Mouse (Mus musculus) neural tube, embryonic 11.5 days (tissue): Measurements from ENCODE around the gene Fbxo22. TPM values are rescaled to one million over a fixed set of nuclear protein-coding genes. Genes with fewer than 3 reads are reported as not detected.

Experiments used
- ATAC-seq: fragments of 200-750 bp; cut with Nextera tagmentation; 2 replicates; pipeline ENCODE4 v1.8.0; 2017; ENCODE audit warnings: moderate number of reproducible peaks, mild to moderate bottlenecking, moderate TSS enrichment, moderate library complexity; ENCODE audit not compliant: insufficient read depth, low FRiP score, low TSS enrichment
- DNase-seq: peaks from one replicate; pipeline ENCODE4 v3.0.0-alpha.2; 2015; ENCODE audit warnings: low spot score
- H3K27ac ChIP-seq: fragments of 300-500 bp; sonication (generic); 2 replicates; pipeline ENCODE4 v1.5.1; 2014; ENCODE audit warnings: low read depth, mild to moderate bottlenecking, low read length
- H3K27me3 ChIP-seq: fragments of 300-500 bp; sonication (generic); 2 replicates; pipeline ENCODE4 v1.6.1; 2014; ENCODE audit warnings: mild to moderate bottlenecking, low read length, mixed read lengths; ENCODE audit not compliant: control insufficient read depth, insufficient read depth
- H3K36me3 ChIP-seq: fragments of 300-500 bp; sonication (generic); 2 replicates; pipeline ENCODE4 v1.6.1; 2014; ENCODE audit warnings: mild to moderate bottlenecking, low read length, moderate library complexity, mixed read lengths; ENCODE audit not compliant: control insufficient read depth, insufficient read depth
- H3K4me1 ChIP-seq: fragments of 300-500 bp; sonication (generic); 2 replicates; pipeline ENCODE4 v1.6.1; 2014; ENCODE audit warnings: low read length, mixed read lengths; ENCODE audit not compliant: control insufficient read depth, insufficient read depth
- H3K4me2 ChIP-seq: fragments of 300-500 bp; sonication (generic); 2 replicates; pipeline ENCODE4 v1.6.1; 2014; ENCODE audit warnings: low read depth, mild to moderate bottlenecking, moderate library complexity
- H3K4me3 ChIP-seq: fragments of 300-500 bp; sonication (generic); 2 replicates; pipeline ENCODE4 v1.5.1; 2014; ENCODE audit warnings: low read depth, low read length
- H3K9ac ChIP-seq: fragments of 300-500 bp; sonication (generic); 2 replicates; pipeline ENCODE4 v1.6.1; 2014; ENCODE audit warnings: mild to moderate bottlenecking, low read length
- H3K9me3 ChIP-seq: fragments of 300-500 bp; sonication (generic); 2 replicates; pipeline ENCODE4 v1.6.1; 2016; ENCODE audit warnings: low read length; ENCODE audit not compliant: control insufficient read depth
- WGBS: fragments of 180-500 bp; shearing (Covaris S2); extraction: QIAGEN DNeasy Blood & Tissue Kit; methylation state at CpG from one replicate; pipeline ENCODE4 v1.1.7; 2014; 5-methylcytosine and 5-hydroxymethylcytosine counted together
- polyA plus RNA-seq: library from polyadenylated mRNA; unstranded; fragments of >200 nt; fragmentation: Nextera tagmentation; extraction: Ambion mirVana; gene quantifications from 2 replicates; pipeline ENCODE4 v1.2.1, GENCODE M21; 2014

Fbxo22 gene
- polyA plus RNA-seq, 1 experiment from 2014 or later = 78.0 TPM

GRCm38 (mm10) chr9:55211611-55212010, 2.9 kb downstream of the Fbxo22 start:
- no peak for ATAC-seq
- 87% methylated on average over 4 of the region's 4 CpGs for WGBS
- Histone ChIP-seq H3K27me3 (no peaks in the 10 kb centered on the region), H3K4me2 (no peak overlapping the region), H3K36me3 (peaks cover 4% of the 10 kb centered on the region; the same call in 1 of the 2 replicates), H3K4me1 (peaks cover 14% of the 10 kb centered on the region), H3K9ac (no peak overlapping the region), H3K9me3 (no peaks in the 10 kb centered on the region), H3K4me3 (no peak overlapping the region), H3K27ac (no peak overlapping the region)
- DNase-seq = no peak

DNA sequence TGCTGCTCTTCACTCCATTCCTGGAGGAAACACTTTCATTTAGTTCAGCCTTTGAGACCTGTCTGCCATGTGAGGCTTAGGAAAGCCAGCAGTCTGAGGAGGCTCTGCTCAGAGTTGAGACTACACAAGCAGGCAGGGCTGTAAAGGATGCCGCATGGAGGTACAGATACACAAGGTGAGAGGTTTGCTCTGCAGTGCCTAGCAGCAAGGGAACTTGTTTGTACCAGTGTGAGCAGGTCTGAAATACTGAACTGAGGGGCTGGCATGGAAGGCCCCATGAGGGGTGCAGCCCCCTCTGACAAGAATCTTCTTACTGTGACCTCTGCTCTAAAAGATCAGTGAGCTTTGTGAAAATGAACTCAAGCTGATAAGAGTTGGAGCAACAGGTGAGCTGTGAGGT, 4.7 kb downstream of the Fbxo22 start:
- Histone ChIP-seq H3K27ac (no peak overlapping the region), H3K9me3 (no peaks in the 10 kb centered on the region), H3K4me2 (no peak overlapping the region), H3K27me3 (no peaks in the 10 kb centered on the region), H3K4me3 (no peak overlapping the region), H3K9ac (no peak overlapping the region), H3K4me1 (peaks cover 8% of the 10 kb centered on the region), H3K36me3 (peaks cover 11% of the 10 kb centered on the region)
- WGBS = 97% methylated on average over 1 of the region's 1 CpGs
- DNase-seq = no peak
- ATAC-seq = no peak

DNA sequence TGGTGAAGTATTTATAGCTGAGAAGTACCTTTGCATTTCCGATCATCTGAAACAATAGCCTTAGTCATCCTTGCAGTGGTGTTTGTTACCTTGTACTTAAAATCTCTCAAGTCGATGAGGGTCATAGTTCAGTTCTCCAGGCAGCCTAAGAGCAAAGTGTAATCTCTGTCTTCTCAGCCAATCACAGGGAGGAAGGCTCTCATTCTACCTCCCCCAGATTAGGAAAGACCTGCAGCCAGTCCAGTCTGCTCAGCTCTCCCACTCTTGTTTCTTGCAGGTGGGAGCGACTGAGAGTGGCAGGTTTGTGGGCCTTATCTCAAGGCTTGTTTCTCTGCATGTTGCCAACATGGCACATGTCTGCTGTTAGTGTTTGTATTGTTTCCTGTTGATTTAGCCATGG, 6.3 kb downstream of the Fbxo22 start:
- no peak overlapping the region for H3K4me2 ChIP-seq
- H3K4me1 ChIP-seq = no peaks in the 10 kb centered on the region; the same call in 1 of the 2 replicates
- H3K4me3 ChIP-seq = no peak overlapping the region
- DNase-seq (no peak), ATAC-seq (no peak)
- H3K9me3 ChIP-seq = no peaks in the 10 kb centered on the region
- H3K27me3 ChIP-seq = no peaks in the 10 kb centered on the region
- peaks cover 15% of the 10 kb centered on the region for H3K36me3 ChIP-seq
- 90% methylated on average over 3 of the region's 3 CpGs for WGBS
- H3K27ac ChIP-seq = no peak overlapping the region
- no peak overlapping the region for H3K9ac ChIP-seq

GRCm38 (mm10) chr9:55215648-55216047, 6.9 kb downstream of the Fbxo22 start:
- H3K9ac ChIP-seq = no peak overlapping the region
- 82% methylated on average over 3 of the region's 3 CpGs for WGBS
- DNase-seq (no peak), ATAC-seq (no peak)
- H3K27me3 ChIP-seq = no peaks in the 10 kb centered on the region
- no peak overlapping the region for H3K4me2 ChIP-seq
- no peak overlapping the region for H3K27ac ChIP-seq
- no peaks in the 10 kb centered on the region for H3K9me3 ChIP-seq
- peaks cover 18% of the 10 kb centered on the region for H3K36me3 ChIP-seq
- no peaks in the 10 kb centered on the region for H3K4me1 ChIP-seq
- H3K4me3 ChIP-seq = no peak overlapping the region

- no peak for ATAC-seq
- Histone ChIP-seq H3K4me1 (no peaks in the 10 kb centered on the region), H3K9me3 (no peaks in the 10 kb centered on the region), H3K9ac (no peak overlapping the region), H3K27me3 (no peaks in the 10 kb centered on the region), H3K4me3 (no peak overlapping the region), H3K27ac (no peak overlapping the region), H3K36me3 (peaks cover 21% of the 10 kb centered on the region), H3K4me2 (no peak overlapping the region)
- 63% methylated on average over 2 of the region's 2 CpGs for WGBS
- no peak for DNase-seq
These were observed 7.4 kb downstream of the Fbxo22 start for GRCm38 (mm10) chr9:55216078-55216477.

DNA sequence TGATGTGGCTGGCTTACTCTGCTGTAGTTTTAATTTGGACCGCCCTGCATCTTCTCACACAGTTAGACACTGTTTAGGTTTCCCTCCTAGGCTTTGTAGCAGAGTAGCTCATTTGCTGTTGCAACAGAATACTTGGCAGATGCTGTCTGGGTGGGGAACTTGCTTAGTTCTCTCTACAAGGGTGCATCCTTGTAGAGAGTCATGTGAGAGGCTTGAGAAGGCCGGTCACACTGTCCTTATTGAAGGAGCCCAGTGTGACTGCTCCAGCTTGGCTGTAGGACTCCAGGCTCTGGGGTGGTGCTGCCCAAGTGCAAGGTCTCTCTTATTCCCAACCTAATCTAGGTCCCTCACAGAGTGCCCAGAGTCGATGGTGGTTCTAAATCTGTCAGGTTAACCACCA, 8.7 kb downstream of the Fbxo22 start:
- no peak for DNase-seq
- WGBS = 99% methylated on average over 3 of the region's 3 CpGs
- no peaks in the 10 kb centered on the region for H3K9me3 ChIP-seq
- H3K9ac ChIP-seq = no peak overlapping the region
- H3K4me2 ChIP-seq = no peak overlapping the region
- no peak overlapping the region for H3K27ac ChIP-seq
- H3K27me3 ChIP-seq = no peaks in the 10 kb centered on the region
- no peak for ATAC-seq
- H3K4me3 ChIP-seq = no peak overlapping the region
- peaks cover 25% of the 10 kb centered on the region for H3K36me3 ChIP-seq
- H3K4me1 ChIP-seq = no peaks in the 10 kb centered on the region

DNA sequence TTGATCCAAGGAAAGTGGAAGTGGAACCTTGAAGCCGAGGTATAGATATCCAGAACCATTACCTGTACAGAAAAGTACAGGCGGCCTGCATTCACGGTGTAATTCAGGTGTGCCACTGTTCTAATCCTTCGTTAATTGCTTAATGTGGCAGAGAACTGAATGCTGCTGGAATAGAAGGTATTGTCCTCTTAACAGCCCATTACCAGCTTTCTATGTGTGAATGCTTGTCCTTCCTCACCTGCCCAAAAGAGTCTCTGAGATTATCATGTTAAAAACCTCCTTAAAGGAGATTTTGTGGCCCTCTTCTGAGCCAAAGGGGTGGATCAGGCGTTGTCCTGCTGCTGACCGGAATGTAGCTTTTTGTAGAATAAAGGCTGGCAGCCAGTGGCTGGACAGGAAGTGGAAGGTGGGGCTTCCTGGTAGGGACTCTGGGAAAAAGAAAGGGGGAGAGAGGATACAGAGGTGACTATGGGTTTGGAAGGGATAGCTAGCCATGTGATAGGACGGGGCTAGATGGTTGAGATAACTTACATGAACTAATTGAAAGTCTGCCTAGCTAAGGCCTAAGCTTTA, 16.5 kb downstream of the Fbxo22 start:
- Histone ChIP-seq H3K9me3 (no peaks in the 10 kb centered on the region), H3K27me3 (no peaks in the 10 kb centered on the region), H3K4me2 (no peak overlapping the region), H3K9ac (no peak overlapping the region), H3K4me3 (no peak overlapping the region), H3K27ac (no peak overlapping the region), H3K36me3 (peaks cover 14% of the 10 kb centered on the region), H3K4me1 (no peaks in the 10 kb centered on the region)
- 94% methylated on average over 7 of the region's 7 CpGs for WGBS
- DNase-seq (no peak), ATAC-seq (no peak)

- Histone ChIP-seq H3K4me1 (no peaks in the 10 kb centered on the region), H3K4me2 (no peak overlapping the region), H3K9me3 (no peaks in the 10 kb centered on the region), H3K4me3 (no peak overlapping the region), H3K27me3 (no peaks in the 10 kb centered on the region), H3K36me3 (peaks cover 9% of the 10 kb centered on the region), H3K9ac (no peak overlapping the region), H3K27ac (no peak overlapping the region)
- 77% methylated on average over 3 of the region's 3 CpGs for WGBS
- ATAC-seq = no peak
- DNase-seq = no peak
These were observed 17.5 kb downstream of the Fbxo22 start for GRCm38 (mm10) chr9:55226251-55226650.

GRCm38 (mm10) chr9:55228149-55228548, 19.4 kb downstream of the Fbxo22 start:
- WGBS = 95% methylated on average over 4 of the region's 4 CpGs
- H3K4me3 ChIP-seq = no peak overlapping the region
- H3K27me3 ChIP-seq = no peaks in the 10 kb centered on the region
- H3K4me1 ChIP-seq = no peaks in the 10 kb centered on the region
- no peak overlapping the region for H3K27ac ChIP-seq
- H3K4me2 ChIP-seq = no peak overlapping the region
- DNase-seq (no peak), ATAC-seq (no peak)
- no peaks in the 10 kb centered on the region for H3K9me3 ChIP-seq
- peaks cover 4% of the 10 kb centered on the region for H3K36me3 ChIP-seq
- no peak overlapping the region for H3K9ac ChIP-seq
